Mouse (Mus musculus): ENCODE results near the gene Kitl.

Kitl gene

DNA sequence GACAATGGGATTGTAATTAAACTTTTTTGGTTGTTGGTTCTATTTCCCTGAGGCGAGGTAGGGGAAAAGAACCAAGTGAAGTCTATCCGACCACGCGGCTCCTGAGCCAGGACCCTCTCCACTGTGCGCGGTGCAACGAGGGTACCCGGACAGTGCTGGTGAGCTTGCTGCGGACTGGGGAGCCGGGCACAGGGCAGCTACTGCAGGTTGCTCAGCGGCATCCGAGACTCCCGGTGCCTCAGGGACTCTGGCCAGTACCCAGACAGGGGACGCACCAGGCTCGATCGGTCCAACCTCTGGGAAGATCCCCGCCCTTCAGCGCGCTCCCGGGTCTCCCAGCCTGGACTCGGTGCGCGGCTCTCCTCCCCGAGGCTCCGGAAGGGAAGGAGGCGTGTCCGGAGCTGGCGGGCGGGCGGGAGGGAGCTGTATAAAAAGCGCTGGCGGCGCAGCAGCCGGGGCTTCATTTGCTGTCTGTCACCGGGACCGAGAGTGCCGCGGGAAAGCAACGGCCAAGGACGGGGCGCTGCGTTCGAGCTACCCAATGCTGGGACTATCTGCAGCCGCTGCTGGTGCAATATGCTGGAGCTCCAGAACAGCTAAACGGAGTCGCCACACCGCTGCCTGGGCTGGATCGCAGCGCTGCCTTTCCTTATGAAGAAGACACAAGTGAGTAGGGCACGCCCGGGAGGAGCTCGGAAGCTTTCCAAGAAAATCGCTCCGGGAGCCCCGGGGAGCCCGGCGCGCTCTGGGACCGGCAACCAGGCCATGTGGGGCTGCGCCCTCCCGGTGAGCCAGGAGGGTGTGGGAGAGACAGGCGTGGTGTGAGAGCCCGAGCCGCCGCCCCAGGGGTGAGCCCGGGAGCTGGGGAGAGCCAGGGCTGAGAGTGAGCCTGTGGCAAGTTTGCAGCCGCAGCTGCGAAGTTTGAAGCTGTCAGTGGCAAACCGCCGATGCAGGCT, at the start of gene Kitl:
Kitl (plus strand) TSS at position 261 of the 956 bp plus-strand sequence.
- peak; percentile 92 for DNase-seq (ENCODE audit: low spot score)

DNA sequence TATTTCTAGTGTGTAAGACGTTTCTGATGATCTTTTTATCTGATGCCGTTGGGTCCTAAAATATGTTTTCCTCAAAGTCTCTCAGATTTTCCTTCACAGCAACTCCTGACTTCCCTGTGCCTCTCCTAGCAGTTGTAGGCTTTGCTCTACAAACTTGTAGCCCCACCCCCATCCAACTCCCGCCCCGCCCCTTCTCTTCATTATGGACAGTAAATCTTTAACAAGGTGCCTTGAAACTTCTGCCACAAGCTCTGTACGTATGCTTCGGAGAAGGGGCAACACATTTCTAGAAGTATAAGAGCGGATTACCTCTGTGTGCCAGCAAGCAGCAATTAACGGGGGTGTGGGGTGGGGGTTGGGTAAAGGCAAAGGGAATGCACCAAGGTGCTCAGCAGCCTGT, 42.6 kb upstream of the Kitl start:
- no peak for DNase-seq (ENCODE audit: low spot score)

DNA sequence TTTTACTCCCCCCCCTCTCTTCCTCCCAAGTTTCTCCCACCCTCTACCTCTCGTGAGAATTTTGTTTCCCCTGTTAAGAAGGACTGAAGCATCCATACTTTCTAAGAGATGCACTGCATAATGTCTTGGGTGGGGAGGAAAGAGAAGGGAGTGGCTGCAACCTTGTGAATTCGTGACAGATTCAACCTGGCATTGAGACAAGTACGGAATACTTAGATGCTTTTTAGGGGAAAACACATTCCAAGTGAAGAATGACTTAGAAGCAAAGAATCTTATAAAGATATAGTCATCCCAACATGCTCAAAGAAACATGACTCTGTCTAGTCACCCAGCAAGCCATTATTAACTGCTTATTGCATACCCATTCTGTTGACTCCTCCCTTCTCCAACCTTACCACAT, 35.3 kb upstream of the Kitl start:
- no peak for DNase-seq (ENCODE audit: low spot score)

DNA sequence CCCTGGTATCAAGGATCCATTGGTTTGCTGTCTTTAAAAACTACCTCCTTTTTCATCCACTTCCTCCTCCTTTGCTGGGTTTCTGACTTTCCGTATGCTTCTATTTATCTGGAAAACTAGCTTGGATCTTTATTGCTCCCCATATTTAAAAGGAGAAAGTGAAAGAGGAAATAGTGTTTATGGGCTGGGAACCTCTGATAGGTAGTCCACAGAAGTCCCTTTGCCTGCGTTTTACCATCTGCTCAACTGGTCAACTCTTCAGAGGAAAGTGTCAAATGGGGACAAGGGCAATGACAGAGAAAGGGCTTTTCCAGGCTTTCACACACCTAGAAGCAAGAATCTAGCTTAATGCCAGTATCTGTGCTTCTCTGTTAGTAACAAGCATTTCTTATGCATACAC, 34.5 kb upstream of the Kitl start:
- DNase-seq (ENCODE audit: low spot score), result no peak

DNA sequence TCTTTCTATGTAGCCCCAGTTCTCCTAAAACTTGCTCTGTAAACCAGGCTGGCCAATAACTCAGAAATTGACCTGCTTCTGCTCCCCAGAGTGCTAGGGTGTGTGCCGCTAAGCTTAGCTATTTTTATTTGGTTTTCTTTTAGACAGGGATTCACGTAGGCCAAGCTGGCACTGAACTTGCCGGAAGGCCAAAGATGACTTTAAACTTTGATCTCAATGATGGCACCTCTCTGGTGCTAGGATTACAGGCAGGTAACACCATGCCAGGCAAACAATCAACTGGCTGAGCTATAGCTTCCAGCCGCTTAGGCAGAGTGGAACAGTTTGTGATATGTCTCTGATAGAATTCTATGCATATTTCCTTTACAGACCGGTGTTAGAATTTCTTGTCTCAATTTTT, 33.5 kb upstream of the Kitl start:
- no peak for DNase-seq (ENCODE audit: low spot score)

DNA sequence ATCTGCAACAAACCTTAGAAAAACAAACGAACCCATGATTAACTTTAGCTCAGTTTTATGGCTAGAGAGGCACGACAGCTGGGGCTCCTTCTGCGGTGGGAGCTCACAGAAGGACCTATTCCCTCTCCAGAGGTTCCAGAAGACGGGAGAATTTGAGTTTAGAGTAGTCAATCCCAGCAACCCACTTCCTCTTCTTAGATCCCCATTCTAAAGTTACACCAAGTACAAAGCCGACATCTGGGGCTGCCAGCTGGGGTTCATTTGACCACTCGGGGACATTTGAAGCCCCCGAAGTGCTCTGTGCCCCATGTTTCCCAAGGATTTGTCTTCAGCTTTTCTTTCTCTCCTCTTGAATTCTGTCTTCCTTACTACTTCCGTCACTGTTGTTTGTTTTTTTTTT, 28.7 kb upstream of the Kitl start:
- no peak for DNase-seq (ENCODE audit: low spot score)

DNA sequence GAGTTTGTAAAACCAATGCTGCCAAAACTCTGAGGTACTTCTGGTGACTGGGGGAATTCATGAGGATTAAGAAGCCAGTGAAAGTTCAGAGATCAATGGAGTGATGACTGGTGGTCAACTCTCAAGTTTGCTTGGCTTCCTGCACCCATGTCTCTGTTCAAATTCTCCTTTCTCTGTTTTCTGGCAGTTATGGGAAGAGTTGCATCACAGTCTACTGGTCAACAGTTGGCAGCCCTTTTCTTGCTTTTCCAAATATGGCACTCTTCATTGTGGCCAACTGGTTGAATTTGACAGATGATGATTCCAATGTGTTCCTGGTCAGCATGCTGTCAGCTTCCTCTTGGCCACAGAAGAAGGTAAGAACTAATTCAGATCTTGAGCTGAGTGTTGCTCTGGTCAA, 25.7 kb upstream of the Kitl start:
- DNase-seq (ENCODE audit: low spot score), result no peak

DNA sequence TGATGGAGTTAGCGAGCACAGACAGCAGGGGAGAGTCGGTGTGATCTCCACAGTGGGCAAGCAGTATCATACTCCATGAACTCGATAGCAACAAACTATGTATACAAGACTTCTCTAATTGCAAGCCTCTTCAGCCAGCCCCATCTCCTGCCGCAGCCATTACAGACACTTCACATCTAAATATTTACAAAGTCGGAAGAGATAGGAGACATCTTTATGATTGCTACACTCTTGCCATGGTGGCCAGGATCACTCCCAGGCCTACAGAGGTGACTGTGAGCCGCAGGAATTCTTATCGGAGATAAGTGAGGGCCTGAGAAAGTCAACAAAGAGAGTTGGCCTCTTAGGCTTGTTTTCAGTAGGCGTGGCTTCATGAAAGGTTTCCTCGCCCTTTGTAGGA, 23.3 kb upstream of the Kitl start:
- DNase-seq (ENCODE audit: low spot score), result peak; percentile 41

DNA sequence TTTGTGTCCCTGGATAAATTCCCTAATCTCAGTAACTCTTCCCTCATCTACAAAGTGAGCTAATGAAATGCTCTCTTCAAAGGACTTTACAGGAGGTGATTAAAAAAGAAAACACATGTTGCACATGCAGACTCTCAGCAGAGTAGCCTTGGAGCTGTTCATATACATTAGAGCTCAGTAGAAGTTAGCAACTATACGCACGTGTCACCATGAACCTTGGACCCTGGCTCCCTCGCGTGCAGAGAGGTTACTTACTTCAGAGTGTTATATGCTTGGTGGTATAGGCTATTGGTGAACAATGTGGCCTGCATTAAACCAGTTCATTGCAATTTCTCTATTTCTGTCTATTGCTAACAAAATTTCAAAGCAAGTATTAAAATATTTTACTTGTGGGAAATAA, 14.0 kb upstream of the Kitl start:
- peak; percentile 43 for DNase-seq (ENCODE audit: low spot score)

DNA sequence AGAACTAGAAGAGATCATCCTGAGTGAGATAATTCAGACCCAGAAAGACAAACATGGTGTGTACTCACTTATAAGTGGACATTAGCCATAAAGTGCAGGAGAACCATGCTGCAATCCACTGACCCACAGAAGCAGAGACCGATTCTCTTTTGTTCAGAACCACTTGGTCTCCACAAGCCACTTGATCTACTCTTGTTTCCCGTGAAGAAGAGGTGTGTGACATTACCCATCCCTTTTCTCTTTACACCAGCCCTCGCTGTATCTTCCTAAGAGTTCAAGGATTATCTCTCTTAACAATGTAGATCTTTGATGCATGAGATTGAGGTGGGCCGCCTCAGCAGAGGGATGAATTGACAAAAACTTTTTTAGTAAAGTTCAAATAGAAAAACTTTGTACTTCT, 11.6 kb upstream of the Kitl start:
- DNase-seq (ENCODE audit: low spot score), result no peak

DNA sequence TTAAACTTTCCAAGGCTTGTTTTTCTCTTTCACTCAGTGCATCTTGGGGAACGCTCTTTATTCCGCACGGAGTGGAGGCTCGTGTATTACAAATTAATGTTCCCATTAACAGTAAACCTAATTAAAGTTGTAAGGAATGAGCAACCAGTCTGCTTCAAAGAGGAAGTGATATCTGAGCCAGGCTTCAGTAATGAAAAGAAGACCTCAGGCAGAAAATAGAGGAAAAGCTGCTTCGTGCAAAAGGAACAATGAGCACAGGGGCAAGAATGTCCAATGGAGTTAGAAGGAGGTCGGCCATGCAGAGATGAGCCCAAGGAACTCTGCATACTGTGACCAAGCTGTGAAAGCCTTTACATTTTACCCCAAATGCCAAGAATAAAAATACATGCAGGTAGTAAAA, 5.7 kb upstream of the Kitl start:
- no peak for DNase-seq (ENCODE audit: low spot score)

DNA sequence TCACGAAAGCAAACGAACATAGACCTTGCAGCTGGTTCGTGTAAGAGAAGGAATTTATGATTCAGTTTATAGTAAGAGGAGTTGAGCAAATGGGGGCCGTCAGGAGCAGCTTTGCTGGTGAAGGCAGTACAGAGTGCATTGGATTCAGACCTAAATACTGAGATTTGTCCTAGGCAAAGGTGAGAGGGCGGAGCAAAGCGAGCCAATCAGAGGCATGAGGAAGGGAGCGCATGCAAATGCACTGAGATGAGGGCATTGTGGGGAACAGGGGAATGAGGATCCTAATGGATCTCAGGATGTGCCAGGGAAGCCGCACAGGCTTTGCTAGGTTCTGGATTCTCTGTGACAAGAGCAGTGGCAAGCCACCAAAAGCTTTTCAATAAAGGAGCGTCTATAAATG, 5.1 kb upstream of the Kitl start:
- DNase-seq (ENCODE audit: low spot score), result no peak

DNA sequence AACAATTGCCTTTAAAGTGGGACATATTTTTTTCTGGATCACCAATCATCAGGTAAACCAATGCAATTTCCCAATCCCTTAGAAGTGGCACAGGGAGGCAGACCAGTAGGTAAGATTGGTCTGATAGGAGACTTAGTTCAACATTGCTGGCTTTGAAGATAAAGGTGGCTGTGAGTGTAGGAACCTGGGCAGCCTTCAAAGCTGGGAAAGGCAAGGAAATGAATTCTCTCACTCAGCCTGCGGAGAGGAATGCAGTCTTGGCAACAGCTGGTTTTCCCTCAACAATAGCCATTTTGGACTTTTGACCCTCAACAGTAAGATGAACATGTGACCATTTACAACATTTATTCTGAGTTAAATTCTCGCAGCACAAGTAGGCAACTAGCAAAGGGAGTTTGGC, 1.3 kb upstream of the Kitl start:
- DNase-seq (ENCODE audit: low spot score), result no peak

DNA sequence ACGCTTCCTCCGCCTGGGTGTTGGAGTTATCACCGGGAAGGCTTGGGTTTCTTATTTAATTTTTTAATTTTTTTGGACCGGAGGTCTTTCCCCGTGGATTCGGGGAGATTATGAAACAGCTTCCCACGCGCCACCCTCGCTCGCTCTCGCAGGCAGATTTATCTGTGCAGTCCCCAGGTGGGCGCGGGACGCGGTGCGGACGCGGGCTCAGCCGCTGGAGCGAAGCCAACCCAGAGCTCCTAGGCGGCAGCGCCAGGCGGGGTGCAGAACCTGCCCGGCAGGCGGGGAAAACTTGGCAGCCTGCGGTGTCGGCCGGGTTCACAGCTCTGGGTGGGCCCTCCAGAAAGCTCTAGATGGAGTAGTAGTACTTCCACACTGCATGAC, 888 bp downstream of the Kitl start:
- peak; percentile 38 for DNase-seq (ENCODE audit: low spot score)

DNA sequence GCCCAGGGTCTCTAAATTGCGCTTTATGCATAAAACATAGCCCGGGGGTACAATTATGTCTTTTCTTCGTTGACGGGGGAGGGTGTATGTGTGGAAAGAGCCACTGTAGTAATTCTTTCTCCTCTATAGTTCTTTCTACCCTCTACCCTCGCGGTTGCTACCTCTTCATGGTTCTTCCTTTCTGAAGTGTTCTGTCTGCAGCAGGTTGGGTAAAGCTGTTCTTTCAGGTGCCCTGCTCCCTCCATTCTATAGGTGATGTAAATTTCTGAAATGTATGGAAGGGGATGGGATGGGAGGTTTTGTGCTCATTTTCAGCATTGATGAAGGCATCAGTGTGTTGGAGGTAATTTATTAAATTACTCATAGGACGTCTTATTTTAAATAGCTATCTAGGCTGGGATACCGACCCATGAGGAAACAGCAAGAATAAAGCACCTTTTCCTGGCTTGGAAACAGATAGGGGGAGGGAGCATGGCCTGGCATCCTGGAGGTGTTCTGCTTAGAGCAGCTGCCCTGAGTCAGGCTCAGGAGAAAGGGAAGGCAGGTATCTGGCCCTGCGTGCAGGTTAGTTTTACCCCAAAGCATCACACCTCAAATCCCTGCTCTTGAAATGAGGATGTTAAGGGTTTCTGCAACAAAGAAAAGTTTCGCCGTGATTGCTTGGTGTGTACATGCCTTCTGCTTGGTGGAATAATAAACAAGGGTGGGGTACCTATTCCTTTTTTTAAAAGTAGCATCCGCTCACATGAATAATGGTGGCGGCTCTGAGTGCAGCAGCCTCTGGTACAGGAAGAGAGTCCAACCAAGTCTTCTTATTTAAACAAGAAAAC, 1.7 kb downstream of the Kitl start:
- DNase-seq (ENCODE audit: low spot score), result no peak

DNA sequence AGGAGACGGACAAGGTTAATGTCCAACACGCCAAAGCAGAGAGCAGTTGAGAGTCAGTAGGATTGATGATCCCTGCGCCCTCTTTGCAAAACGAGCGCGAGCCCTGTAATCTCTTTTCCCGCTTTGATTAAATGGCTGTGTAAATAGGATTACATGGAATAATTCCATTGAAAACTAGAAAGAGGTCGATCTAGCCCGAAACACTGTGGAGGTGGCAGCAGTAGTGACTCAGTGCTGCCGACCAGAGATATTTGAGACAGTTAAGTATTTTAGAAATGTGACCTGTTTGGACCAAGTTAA, 2.3 kb downstream of the Kitl start:
- peak; percentile 61 for DNase-seq (ENCODE audit: low spot score)

DNA sequence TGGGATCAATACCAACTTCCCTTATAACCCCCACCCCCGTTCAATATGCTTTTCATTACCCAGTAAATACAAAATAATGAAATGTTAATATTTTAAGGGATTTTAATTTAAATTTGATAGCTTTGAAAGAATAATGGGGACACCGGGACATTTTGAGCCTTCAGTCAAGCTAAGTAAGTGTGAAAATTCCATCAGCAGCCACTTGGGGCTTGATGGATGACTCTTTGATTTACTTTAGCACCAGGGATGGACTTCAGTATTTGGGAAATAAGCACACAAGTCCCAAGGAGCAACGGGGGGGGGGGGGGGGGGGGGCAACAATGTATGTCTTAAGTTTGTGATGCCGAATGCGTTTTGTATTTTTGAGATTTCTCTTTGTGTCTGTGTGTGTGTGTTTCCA, 3.1 kb downstream of the Kitl start:
- DNase-seq (ENCODE audit: low spot score), result no peak

DNA sequence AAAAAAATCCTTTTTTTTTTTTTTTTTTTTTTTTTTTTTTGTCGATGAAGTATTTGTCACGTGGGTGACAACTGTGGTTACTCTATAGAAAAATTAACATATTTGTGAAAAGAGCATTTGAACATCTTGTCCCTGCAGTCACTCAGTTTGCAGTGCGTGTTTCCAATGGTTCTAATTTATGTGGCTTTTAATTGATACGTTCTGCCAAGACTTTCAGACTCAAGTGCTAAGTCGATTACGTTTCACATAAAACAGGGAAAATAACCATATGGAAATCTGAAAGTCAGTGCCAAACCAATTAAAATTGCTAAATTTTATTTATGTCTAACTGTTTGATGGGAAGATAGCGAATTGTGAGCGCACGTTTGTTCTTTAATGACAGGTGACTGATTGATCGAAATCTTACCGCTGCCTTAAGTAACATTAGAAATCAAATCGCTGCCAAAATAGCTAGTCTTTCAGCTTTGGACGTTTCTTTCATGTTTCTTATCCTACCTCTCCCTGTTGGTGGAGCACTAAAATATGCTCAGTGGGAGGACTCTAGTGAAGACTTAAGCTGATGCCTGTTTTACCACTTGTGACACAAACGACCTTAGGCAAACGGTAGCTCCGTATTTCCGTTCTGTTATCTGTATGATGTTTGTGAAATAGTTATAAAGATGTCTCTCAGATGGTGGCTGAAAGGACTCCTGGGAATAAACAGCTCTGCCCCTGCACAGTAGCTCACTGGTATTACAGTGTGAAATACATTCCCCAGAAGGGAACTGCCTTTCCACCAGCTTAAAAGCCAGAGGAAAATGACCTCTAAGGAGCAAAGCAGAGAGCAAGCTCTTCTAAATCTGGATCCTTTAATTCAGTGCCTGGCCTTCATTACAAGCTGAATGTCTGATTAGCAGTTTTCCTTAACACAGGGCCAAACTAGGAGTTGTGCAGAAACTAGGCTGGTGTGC, 4.1 kb downstream of the Kitl start:
- DNase-seq (ENCODE audit: low spot score), result no peak

DNA sequence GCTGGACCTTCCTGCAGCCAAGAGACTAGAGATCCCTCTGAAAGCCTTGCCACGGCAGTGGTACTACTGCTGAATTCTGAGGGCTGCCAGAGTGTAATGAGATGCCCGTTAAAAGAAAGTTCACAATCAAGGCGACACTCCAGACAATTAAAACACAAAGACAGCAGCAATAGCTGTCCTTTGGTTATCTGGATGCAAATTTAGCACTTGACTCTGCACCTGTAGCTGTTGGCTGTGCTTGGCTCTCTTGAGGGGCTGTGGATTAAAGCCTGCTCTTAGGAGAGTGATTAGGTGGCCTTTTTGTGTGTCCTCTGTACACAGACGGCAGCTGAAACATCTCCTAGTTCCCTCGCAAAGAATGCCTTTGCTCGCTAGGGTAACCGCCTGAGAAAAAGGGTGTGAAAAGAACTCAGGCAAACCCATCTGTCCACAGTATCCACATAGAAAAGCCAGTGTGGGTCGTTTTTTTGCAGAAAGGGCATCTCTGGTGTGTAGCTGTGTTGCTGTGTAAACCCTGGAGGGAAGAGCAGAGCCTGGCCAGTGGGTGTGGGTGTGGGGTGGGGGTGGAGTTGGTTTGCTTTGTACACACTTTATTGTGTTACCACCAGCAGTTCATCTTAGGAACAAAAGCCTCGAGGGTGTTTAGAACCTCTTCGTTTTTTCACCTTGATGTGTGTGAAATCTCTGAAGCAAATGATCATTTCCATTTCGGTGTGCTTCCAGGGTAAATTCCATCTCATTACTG, 6.8 kb downstream of the Kitl start:
- DNase-seq (ENCODE audit: low spot score), result no peak

DNA sequence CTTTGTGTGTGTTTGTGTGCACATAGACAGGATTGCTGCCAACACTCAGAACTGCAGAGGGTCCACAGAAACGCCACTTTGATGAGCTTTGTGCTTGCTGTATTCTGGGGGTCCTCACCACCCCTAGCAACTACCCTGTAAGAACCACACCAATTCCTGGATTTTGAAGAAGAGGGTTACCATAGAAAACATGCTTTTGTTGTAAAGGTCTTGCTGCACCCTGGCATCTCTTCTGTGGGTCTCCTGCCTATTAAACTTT, 7.3 kb downstream of the Kitl start:
- DNase-seq (ENCODE audit: low spot score), result no peak

DNA sequence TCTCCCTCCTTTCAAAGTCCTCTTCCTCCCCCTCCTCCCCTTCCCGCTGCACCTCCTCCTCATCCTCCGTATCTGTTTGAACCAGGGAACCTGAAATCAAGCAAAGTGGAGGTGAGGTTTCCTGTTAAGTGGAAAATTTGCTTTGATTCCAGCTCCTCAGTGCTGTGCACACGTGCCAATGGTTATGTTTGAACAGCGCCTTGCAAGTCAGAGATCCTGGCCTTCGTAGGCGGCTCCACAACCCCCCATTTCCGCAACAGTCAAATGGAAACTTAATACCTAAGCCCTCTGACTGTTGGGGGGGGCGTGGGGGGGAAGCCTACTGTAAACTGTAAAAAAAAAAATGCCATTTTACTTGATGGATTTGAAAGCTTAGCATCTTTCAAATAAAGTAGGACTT, 10.2 kb downstream of the Kitl start:
- peak; percentile 55 for DNase-seq (ENCODE audit: low spot score)

DNA sequence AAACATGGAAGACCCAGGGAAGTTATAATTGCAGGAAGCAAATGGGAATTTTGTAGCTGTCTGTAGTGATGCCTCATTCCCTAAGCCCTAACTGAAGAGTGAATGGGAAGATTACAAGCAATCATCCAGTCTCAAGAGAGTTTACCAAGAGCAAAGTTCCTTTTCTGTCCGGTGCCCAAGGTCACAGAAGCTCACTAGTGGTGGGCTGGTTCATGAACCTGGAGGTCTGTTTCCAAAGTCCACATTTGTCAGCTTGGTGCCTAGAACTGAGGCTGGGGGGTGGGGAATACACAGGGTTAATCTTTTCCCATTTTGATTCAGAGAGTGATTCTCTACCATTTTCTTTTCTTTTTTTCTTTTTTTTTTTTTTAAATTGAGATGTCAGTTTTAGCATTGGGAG, 11.3 kb downstream of the Kitl start:
- DNase-seq (ENCODE audit: low spot score), result peak; percentile 67

Data from yolk sac, embryonic 10.5 days (tissue).